Mouse (Mus musculus) neutrophil, adult 5-6 weeks (primary cell): ENCODE measurements around the gene Frk. TPM values are rescaled to one million over a fixed set of nuclear protein-coding genes. Genes with fewer than 3 reads are reported as not detected.
"Not testable (repeated sequence)": the region's sequence is repeated elsewhere in the genome, so short reads cannot be mapped to it uniquely, and the experiment has no call there.

Experiments used
- ATAC-seq: fragments of 151-379, 151-347 bp; 2 replicates; pipeline ENCODE4 v1.8.0; 2017; ENCODE audit warnings: mild to moderate bottlenecking, moderate TSS enrichment; ENCODE audit not compliant: insufficient number of reproducible peaks, poor library complexity, low FRiP score, severe bottlenecking; ENCODE audit errors: extremely low read depth
- total RNA-seq: library from RNA; stranded (forward); fragments of 200-1000 nt; gene quantifications from 2 replicates; pipeline ENCODE4 v1.2.3, GENCODE M21; 2017

Gene Frk
- total RNA-seq, 1 experiment from 2014 or later = 1.0 TPM

GRCm38 (mm10) chr10:34563518-34564176 lies 80.4 kb downstream of the Frk start:
- no peak for ATAC-seq

GRCm38 (mm10) chr10:34615474-34615873 lies 132.3 kb downstream of the Frk start:
- ATAC-seq = no peak

GRCm38 (mm10) chr10:34617216-34617615 lies 134.0 kb downstream of the Frk start:
- no peak for ATAC-seq

GRCm38 (mm10) chr10:34618490-34618889 lies 135.3 kb downstream of the Frk start:
- ATAC-seq = no peak

GRCm38 (mm10) chr10:34620540-34620939 lies 137.3 kb downstream of the Frk start:
- not testable (repeated sequence) for ATAC-seq

DNA sequence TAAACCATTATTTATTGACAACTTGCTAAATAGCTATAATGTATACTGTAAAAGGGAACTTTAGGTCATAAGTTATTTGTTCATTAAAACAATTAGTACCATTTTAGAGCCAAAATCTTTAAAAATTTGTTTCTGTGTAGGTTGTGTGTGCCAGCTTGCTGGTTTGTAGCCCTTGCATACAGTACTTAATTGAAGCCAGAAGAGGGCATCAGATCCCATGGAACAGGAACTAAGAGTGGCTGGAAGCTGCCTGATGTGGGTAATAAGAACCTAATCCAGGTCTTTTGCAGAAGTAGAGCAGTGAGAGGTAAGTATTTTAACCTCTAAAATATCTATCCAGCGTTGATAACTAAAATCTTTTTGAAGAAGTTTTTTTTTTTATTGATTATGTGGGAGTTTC lies 155.0 kb downstream of the Frk start:
- no peak for ATAC-seq

Other genes with a start within 250 kb of the Frk start
- 90.4 and 96.0 TPM in 2 replicates for gene Tspyl1, start 201.2 kb upstream of the Frk start, total RNA-seq
- 7.7 and 11.7 TPM in 2 replicates for gene Tspyl4, start 186.0 kb upstream of the Frk start, total RNA-seq
- 0.12 TPM in 2 replicates for gene Col10a1, start 93.4 kb upstream of the Frk start, total RNA-seq
- gene Nt5dc1, start 64.8 kb upstream of the Frk start, total RNA-seq = 30.7 and 37.7 TPM in 2 replicates